In the genomic region with DNA sequence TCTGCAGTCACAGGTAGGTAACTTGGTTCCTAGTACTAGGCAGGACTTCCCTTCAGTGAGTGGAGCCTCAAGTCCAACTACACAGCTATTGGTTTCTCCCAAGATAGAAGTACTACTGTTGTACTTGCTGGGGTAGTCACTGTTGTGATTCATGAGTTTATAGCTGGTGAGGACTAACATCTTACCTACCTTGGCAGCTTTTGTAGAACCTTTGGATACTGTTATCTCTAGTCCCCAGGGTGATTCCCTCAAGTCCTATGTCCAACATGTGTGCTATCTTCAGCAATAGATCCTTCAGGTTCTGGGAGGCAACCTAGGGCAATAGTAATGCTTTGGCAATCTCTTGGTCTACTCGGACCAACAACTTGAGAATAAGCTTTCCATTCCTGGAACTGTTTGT, we compare ENCODE assay signal across 27 mouse cellular contexts. TPM values are rescaled to one million over a fixed set of nuclear protein-coding genes. Genes with fewer than 3 reads are reported as not detected.
DNase-seq lines count a peak whose midpoint lies in the region; ATAC-seq and TF ChIP-seq lines count a peak whose summit lies in the region.
"Had no signal": no experiment of that assay in that cellular context is flagged by ENCODE, and none has a peak within 500 bp of the region (broad histone marks: within the 10 kb centered on the region; RNA-seq: fewer than 3 reads in every experiment).

No protein-coding gene starts in this region.

- H3K4me1 ChIP-seq in midbrain, embryonic 11.5 days (ENCODE audit: control insufficient read depth, insufficient read depth, low read length): no peaks in the 10 kb centered on the region
- no peaks in the 10 kb centered on the region for H3K4me1 ChIP-seq in midbrain, embryonic 14.5 days (ENCODE audit: control insufficient read depth, insufficient read depth, low read length)
- H3K4me1 ChIP-seq in intestine, embryonic 16.5 days (ENCODE audit: control insufficient read depth, insufficient read depth, low read length): no peaks in the 10 kb centered on the region
- H3K4me1 ChIP-seq in small intestine, adult 2 months (ENCODE audit: control insufficient read depth, insufficient read depth, insufficient read length, low read length): peaks cover 10% of the 10 kb centered on the region; the same call in 1 of the 2 replicates
- H3K4me1 ChIP-seq: embryonic facial prominence, embryonic 10.5 days; embryonic facial prominence, embryonic 13.5 days; forebrain, embryonic 12.5 days; forebrain, embryonic 15.5 days; hindbrain, embryonic 10.5 days; hindbrain, embryonic 13.5 days had no signal

- ATAC-seq in midbrain, embryonic 11.5 days (ENCODE audit: low FRiP score): no peak
- ATAC-seq in midbrain, embryonic 14.5 days (ENCODE audit: low FRiP score, low TSS enrichment): no peak
- peak; percentile 67 for ATAC-seq in intestine, embryonic 16.5 days
- no peak for ATAC-seq in CD4-positive, CD25-positive, alpha-beta regulatory T cell, adult 4 months
- ATAC-seq: forebrain, embryonic 15.5 days; hindbrain, embryonic 16.5 days; Patski had no signal

- H3K9ac ChIP-seq in midbrain, embryonic 11.5 days (ENCODE audit: low read length): no peak overlapping the region
- no peak overlapping the region for H3K9ac ChIP-seq in midbrain, embryonic 14.5 days (replicated peaks; ENCODE audit: low read length)
- no peak overlapping the region for H3K9ac ChIP-seq in intestine, embryonic 16.5 days (ENCODE audit: low read depth, low read length)
- H3K9ac ChIP-seq: embryonic facial prominence, embryonic 13.5 days; forebrain, embryonic 12.5 days; forebrain, embryonic 15.5 days; hindbrain, embryonic 13.5 days had no signal

- H3K36me3 ChIP-seq in midbrain, embryonic 11.5 days (ENCODE audit: control insufficient read depth, insufficient read depth, low read length): no peaks in the 10 kb centered on the region
- H3K36me3 ChIP-seq in midbrain, embryonic 14.5 days (ENCODE audit: control insufficient read depth, insufficient read depth, low read length): peaks cover 20% of the 10 kb centered on the region
- H3K36me3 ChIP-seq in intestine, embryonic 16.5 days (ENCODE audit: control insufficient read depth, insufficient read depth, low read length): 0 out of 2 replicates have a peak, but pooled peaks cover 2% of the 10 kb centered on the region
- H3K36me3 ChIP-seq in small intestine, adult 2 months (ENCODE audit: control insufficient read depth, insufficient read depth, low read length): peaks cover 13% of the 10 kb centered on the region

- DNase-seq in midbrain, embryonic 11.5 days (ENCODE audit: low spot score, missing footprints): peak; percentile 60
- no peak for DNase-seq in midbrain, embryonic 14.5 days
- DNase-seq in lung, postnatal 10 days: no peak
- DNase-seq in adrenal gland, postnatal 25 days: no peak
- DNase-seq: adrenal gland, postnatal 14 days; B cell, adult 2 months; cerebellum, adult 11-12 months; cerebellum, adult 8-10 months; cerebellum, postnatal 10 days; cerebellum, postnatal 36 days; embryo, embryonic 11 days; gastrocnemius, adult 2 months; gastrocnemius, postnatal 14 days; heart, adult 11 months had no signal

- no peak overlapping the region for H3K27ac ChIP-seq in midbrain, embryonic 11.5 days (ENCODE audit: low read depth, low read length)
- no peak overlapping the region for H3K27ac ChIP-seq in midbrain, embryonic 14.5 days (replicated peaks; ENCODE audit: low read depth, low read length)
- no peak overlapping the region for H3K27ac ChIP-seq in intestine, embryonic 16.5 days (ENCODE audit: low read length)
- peak overlapping the region; percentile 99 for H3K27ac ChIP-seq in small intestine, adult 2 months (ENCODE audit: insufficient read depth, low read depth, low read length)
- H3K27ac ChIP-seq: embryonic facial prominence, embryonic 10.5 days; embryonic facial prominence, embryonic 13.5 days; forebrain, embryonic 12.5 days; forebrain, embryonic 15.5 days; gastrocnemius, adult 2 months; hindbrain, embryonic 10.5 days; hindbrain, embryonic 13.5 days had no signal

- no peak overlapping the region for H3K4me3 ChIP-seq in midbrain, embryonic 11.5 days (ENCODE audit: low read depth, low read length)
- no peak overlapping the region for H3K4me3 ChIP-seq in midbrain, embryonic 14.5 days (replicated peaks; ENCODE audit: low read depth, low read length)
- H3K4me3 ChIP-seq in intestine, embryonic 16.5 days (ENCODE audit: low read length): no peak overlapping the region
- H3K4me3 ChIP-seq in small intestine, adult 2 months (ENCODE audit: low read depth, low read length): no peak overlapping the region
- H3K4me3 ChIP-seq: embryonic facial prominence, embryonic 10.5 days; embryonic facial prominence, embryonic 13.5 days; erythroblast, embryonic 14.5 days; forebrain, embryonic 12.5 days; forebrain, embryonic 15.5 days; gastrocnemius, adult 2 months; hindbrain, embryonic 10.5 days; hindbrain, embryonic 13.5 days had no signal

- 87% methylated on average over 1 of the region's 1 CpGs for WGBS in midbrain, embryonic 11.5 days
- WGBS in midbrain, embryonic 14.5 days: 89% methylated on average over 1 of the region's 1 CpGs
- WGBS in intestine, embryonic 16.5 days: 82% methylated on average over 1 of the region's 1 CpGs
- WGBS in small intestine, adult 2 months: 28% methylated on average over 1 of the region's 1 CpGs

- no peak overlapping the region for H3K4me2 ChIP-seq in midbrain, embryonic 11.5 days
- no peak overlapping the region for H3K4me2 ChIP-seq in midbrain, embryonic 14.5 days (ENCODE audit: low read length)
- H3K4me2 ChIP-seq in intestine, embryonic 16.5 days (ENCODE audit: low read depth, low read length): no peak overlapping the region
- H3K4me2 ChIP-seq: embryonic facial prominence, embryonic 13.5 days; forebrain, embryonic 12.5 days; forebrain, embryonic 15.5 days; heart, embryonic 11.5 days; hindbrain, embryonic 13.5 days had no signal

- TF ChIP-seq POLR2A in small intestine, adult 2 months (IDR thresholded peaks at IDR 0.05; ENCODE audit: low read depth, low read length): no peak

- TF ChIP-seq CTCF in small intestine, adult 2 months (IDR thresholded peaks at IDR 0.05; ENCODE audit: extremely low read depth, insufficient read length, insufficient replicate concordance, low read depth, low read length): no peak

- no peaks in the 10 kb centered on the region for H3K9me3 ChIP-seq in midbrain, embryonic 11.5 days (ENCODE audit: control insufficient read depth, low read length)
- H3K9me3 ChIP-seq in midbrain, embryonic 14.5 days (ENCODE audit: control insufficient read depth, low read length): no peaks in the 10 kb centered on the region
- no peaks in the 10 kb centered on the region for H3K9me3 ChIP-seq in intestine, embryonic 16.5 days (ENCODE audit: control insufficient read depth, low read length)
- H3K9me3 ChIP-seq: embryonic facial prominence, embryonic 10.5 days; embryonic facial prominence, embryonic 13.5 days; forebrain, embryonic 12.5 days; forebrain, embryonic 15.5 days; hindbrain, embryonic 10.5 days; hindbrain, embryonic 13.5 days had no signal

- H3K27me3 ChIP-seq in midbrain, embryonic 11.5 days (ENCODE audit: control insufficient read depth, insufficient read depth, low read length): no peaks in the 10 kb centered on the region
- no peaks in the 10 kb centered on the region for H3K27me3 ChIP-seq in midbrain, embryonic 14.5 days (ENCODE audit: control insufficient read depth, insufficient read depth, low read length)
- H3K27me3 ChIP-seq in intestine, embryonic 16.5 days (replicated peaks; ENCODE audit: control insufficient read depth, insufficient read depth, low read length): no peaks in the 10 kb centered on the region
- no peaks in the 10 kb centered on the region for H3K27me3 ChIP-seq in small intestine, adult 2 months (ENCODE audit: control insufficient read depth, insufficient read depth, low read length)
- H3K27me3 ChIP-seq: embryonic facial prominence, embryonic 13.5 days; forebrain, embryonic 12.5 days; forebrain, embryonic 15.5 days; hindbrain, embryonic 13.5 days; Patski had no signal

RNA-seq across cellular contexts. Expression of a gene that starts 42.8 kb away (rescaled TPM):
- 55.5 and 59.3 TPM in 2 replicates for polyA plus RNA-seq in midbrain, embryonic 11.5 days (2014; fragmentation: Nextera tagmentation; extraction: Ambion mirVana)
- 60.7 and 67.5 TPM in 2 replicates for polyA plus RNA-seq in midbrain, embryonic 14.5 days (2014; fragmentation: Nextera tagmentation; extraction: Ambion mirVana)
- polyA plus RNA-seq in intestine, embryonic 16.5 days (2015; fragmentation: Nextera tagmentation; extraction: Ambion mirVana): 17.8 and 20.5 TPM in 2 replicates
- polyA plus RNA-seq in small intestine, adult 2 months (2012; rRNA removed): 24.9 and 49.4 TPM in 2 replicates
- total RNA-seq in adrenal gland, postnatal 25 days (2021): 18.2 and 23.7 TPM in 2 replicates
- polyA plus RNA-seq in CD4-positive, CD25-positive, alpha-beta regulatory T cell, adult 4 months (2017; shearing (Covaris generic)): 10 to 100 TPM; 15.2 to 16.1 TPM
